Mouse (Mus musculus) heart, adult 8-10 months (tissue): ENCODE data around the gene Chst15. TPM values are rescaled to one million over a fixed set of nuclear protein-coding genes. Genes with fewer than 3 reads are reported as not detected.

Source experiments
- DNase-seq: peaks from one replicate; pipeline ENCODE4 v3.0.0; 2022; ENCODE audit warnings: low spot score
- total RNA-seq, 4 experiments: library from RNA; stranded (reverse); gene quantifications; 2 replicates each; pipeline ENCODE4 v1.2.4; 2022

Gene Chst15
- total RNA-seq, 4 experiments from 2014 or later = 5.5 to 8.9 (median 6.6) TPM

DNA sequence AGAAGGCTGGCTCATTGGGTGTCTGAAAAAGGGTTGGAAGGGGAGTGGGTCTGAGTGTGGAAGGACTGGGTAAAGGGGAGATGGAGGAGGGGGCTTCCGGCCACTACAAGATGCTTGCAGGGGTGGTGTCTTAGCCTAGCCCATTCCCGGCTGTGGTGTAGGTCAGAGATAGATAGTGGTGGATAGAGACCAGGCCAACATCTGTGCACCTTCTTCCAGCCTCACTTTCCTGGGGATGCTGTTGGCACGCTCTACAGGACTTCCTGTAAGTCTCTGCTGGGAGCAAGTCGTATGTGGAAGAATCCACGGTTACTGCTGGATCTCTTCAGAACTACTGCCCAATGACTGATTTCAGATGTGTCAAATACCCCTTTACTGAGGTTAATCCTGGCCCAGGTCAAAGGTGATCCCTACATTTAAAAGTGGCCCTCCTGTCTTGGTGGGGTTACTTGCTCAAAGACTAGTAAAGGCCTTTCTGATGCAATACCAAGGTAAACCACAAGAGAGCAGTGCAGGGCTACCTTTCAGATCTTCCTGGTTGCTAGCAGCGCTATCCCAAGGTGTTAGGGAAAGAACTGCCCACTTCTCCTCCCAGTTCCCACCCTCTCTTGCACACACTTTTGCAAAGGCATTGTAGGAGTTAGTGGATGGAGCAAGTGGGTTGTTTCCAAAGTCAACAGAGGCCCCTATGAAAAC, 90.5 kb downstream of the Chst15 start:
- peak; percentile 92 for DNase-seq

DNA sequence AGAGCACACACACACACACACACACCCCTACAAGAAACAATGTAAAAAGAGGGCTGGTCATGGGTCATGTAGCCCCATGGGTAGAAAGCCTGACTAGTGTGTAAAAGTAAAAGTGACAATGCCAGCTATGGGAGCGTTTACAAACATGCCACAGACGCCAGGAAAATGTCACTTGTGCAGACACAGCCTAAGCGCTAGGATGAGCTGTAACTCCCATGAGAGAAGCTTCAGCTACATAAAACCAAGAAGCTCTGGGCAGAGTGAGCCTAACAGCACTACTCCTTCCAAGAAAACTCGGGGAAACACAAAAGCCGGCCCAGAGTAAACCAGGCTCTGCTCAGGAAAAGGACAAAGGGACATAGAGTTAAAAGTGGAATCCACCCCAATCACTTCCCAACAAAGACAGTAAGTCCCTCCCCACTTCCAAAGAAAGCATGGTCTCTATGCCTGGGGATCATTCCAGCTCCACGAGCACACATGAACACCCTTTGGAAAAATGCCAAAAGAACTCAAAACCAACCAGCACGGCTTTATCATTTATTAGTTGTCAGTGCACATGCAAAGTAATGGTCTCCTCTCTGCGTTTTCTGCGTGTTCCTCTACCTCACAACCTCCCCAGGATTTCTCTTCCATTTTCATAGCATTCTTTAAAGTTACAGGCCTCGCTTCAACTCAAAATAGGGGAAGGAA, 93.4 kb downstream of the Chst15 start:
- DNase-seq = no peak

- DNase-seq = no peak
These were observed 103.0 kb downstream of the Chst15 start for GRCm38 (mm10) chr7:132214031-132214430.

GRCm38 (mm10) chr7:132213460-132213859, 103.6 kb downstream of the Chst15 start:
- peak; percentile 63 for DNase-seq

DNA sequence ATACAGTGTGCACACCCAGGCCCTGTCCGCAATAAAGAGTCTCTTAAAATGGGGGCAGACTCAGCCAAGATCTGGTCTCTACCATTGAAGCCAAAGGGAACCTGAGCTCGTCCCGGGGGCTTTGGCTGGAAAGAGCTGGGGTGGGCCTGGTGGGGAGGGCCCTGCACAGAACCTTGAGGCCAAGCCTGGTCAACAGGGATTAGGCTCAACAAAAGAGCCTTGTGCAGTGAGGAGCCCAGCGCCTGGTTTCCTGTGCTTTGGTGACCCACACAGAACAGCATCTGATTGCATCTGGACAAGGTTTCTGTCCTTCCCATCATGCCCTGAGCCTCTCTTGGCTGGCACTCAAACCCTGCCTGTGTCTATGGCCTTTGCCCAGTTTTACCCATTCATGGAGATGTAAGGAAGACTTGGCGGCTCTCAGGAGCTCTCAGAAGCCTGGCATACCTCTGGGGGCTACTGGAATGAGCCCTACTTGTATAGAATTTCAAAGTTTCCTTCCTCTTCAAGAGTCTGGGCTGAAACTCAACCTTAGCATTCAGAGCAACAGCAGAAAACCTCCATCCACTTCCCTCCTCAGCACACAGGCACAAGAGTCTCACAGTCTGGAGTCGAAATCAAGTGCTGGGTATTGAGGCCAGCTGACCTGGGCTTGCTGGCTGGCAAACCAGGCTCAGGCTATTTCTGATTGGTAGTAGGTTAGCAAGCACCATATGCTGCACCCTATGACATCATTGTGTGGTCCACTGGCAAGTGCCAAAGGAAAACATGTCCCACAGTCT, 104.9 kb downstream of the Chst15 start:
- DNase-seq = no peak

DNA sequence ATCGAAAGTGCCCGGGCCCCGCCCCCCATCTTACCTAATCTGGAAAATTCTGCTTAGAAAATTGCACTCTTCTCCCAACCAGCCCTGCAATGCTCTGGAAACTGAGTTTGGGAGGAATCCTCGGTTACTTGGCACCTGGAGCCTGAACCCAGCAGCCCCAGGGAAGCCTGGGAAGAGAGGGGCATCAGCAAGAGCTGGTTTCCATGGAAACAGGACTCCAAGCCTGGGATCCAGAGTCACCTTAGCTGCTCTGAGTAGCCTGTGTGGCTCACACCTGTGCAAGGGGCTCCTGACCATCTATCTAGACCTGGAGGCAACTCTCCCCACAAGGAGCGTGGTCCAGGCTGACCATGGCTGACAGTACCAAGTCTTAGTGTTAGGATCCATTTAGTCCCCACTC, 106.4 kb downstream of the Chst15 start:
- no peak for DNase-seq

GRCm38 (mm10) chr7:132208946-132209651, 107.9 kb downstream of the Chst15 start:
- DNase-seq = no peak

DNA sequence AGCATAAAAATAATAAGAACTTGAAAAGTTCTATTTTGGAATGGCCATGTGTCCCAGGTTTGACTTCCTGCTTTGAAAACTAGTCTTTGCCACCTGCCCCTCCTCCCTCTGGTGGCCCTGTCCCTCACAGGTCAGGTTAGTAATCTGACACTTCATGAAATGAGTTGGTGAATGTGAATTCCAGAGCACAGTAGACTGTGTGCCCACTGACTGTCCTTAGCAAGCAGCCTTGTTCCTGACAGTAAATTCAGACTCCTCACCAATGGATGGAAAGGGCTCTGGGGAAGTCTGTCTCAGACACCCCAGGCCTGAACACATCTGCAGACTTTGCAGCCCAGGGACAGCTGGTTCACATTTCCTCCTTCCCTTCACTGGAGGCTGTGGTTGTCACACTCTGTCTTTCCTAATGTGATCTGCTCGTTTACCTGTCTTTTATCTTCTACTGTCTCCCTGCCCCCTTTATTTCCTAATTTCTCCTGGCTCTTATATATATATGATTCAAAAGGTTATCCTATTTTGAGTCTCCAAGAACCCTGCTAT, 112.9 kb downstream of the Chst15 start:
- DNase-seq = no peak

DNA sequence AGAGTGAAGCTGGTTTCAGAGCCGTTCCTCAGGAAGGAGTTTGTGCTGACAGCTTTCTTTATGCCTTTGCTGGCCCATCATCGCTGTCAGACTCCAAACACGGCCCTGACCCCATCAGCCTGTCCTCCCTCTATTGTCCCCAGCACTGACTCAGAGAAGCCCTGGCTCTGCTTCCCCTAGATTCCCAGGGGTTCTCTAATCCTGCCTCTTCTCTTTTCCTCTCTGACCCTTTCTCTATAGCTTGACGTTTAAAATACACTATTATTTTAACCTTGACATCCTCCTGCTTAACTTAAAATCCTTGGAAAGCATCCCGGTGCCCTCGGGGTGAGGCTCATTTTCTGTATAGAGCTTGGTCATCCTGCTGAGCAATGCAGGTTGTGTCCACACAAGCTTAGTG, 117.3 kb downstream of the Chst15 start:
- DNase-seq = no peak

DNA sequence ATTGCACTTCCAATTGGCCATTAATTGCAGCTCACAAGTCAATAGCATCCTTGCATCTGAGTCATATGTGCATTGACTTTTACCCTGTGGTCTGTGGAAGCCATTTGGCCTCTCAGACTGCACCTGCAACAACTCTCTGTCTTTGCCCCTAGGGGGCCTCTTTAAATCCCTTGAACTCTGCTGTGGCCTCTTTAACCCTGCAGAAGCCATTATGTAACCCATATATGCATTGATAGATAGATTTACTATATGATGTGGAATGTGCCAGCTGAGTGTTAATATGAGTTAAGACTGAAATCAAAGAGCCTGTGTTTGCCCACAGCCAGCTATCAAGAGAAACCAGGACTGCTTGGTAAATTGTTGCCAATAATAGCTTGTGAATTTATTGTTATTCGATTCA, 118.2 kb downstream of the Chst15 start:
- no peak for DNase-seq

DNA sequence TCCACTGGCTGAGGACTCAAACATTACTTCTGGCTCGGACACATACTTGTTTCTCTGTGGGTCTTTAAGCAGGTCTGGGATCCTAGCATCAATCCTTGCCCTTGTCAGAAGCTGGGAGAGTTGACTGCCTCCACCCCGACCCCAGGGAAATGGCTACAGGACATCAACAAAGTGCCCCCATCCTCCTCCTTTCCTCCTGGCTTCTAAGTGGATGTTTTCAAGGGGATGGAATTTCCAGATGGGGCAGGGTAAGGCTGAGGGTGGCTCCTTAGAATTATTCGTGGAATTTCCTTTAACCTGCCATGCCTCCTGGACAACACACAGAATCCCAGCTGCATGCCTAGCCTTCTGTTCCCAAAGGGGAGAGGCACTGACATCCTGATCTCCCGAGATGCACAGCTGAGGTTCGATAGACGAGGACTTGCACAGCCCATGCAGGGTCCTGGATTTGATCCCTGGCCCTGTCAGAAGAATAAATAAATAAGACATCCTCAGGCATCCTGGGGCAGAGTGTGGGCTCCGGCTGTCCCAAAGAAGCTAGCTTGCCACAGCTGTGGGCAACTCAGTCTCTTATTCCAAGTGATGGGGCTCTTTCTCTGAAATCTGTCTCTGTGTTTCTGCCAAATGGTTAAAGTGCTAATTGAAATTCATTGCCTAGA, 119.1 kb downstream of the Chst15 start:
- DNase-seq = no peak

DNA sequence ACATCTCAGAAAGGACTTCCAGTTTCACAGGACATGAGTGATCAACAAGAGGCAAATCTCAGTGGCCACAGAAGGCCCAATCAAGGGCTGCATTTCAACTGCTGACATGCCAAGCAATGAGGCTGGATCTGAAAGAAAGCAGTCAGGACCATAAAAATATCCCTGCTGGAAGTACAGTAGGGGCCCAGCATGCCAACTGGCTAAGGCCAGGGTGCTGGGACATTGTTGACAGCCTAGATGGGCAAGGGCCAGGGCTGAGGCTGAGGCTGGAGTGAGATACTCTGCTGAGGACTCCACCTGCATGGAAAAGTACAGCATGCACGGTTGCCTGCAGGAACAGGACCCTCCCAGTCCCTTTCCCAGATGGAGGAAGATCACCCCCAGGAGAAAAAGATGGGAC, 120.4 kb downstream of the Chst15 start:
- DNase-seq = peak; percentile 59

DNA sequence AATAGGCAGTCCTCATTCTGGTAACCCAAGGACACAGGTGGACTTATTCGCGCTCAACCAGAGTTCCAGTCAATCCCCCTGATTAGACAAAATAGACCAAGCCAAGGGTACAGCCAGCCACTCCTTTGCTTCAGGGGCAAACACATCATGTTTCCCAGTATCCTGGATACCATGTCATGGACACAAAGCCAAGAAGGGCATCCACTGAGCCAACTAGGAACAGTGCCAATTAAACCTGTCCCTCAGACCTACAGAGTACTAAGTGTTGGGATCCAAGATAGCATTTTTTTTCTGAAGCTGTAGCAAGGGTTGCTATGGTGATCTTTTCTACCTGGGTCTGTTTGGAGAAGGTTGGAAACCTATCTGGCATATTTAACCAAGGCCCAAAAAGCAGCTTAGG, 123.4 kb downstream of the Chst15 start:
- peak; percentile 33 for DNase-seq

DNA sequence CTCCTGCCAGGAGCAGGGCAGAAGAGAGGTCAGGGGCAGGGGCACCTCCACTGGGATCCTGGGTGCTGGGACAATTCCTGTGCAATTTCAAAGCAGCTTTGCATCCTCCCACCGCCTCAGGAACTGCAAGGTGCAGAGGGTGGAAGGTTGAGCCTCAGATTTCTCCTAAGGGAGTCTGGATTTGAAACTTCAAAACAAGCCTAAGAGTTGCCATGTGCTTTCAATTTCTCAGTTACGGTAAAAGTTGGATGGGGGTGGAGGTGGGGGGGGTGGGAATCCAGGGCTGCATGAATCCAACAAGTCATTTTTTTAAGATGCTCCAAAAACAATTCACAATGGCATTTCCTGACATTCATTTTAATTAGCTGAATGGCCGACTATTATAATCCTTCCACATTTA, 129.6 kb downstream of the Chst15 start:
- no peak for DNase-seq

Other genes with a start within 250 kb of the Chst15 start
- gene Cpxm2, start 162.5 kb downstream of the Chst15 start, total RNA-seq = 10 to 100 TPM; 34.6 to 53.0 (median 42.7) TPM